Mouse (Mus musculus) midbrain, postnatal 0 days (tissue): ENCODE measurements at regions not wholly inside any gene's neighbourhood (a gene's known extent, or its start where the extent isn't known, plus 50 kb on each side); places are given as distances from the start of the nearest gene placed in this dataset.

Source experiments
- ATAC-seq: fragments of 200-750 bp; cut with Nextera tagmentation; 2 replicates; pipeline ENCODE4 v1.8.0; 2017; ENCODE audit warnings: moderate number of reproducible peaks, mild to moderate bottlenecking, moderate TSS enrichment, moderate library complexity; ENCODE audit not compliant: low FRiP score
- DNase-seq: peaks from one replicate; pipeline ENCODE4 v3.0.0-alpha.2; 2015; ENCODE audit warnings: low spot score
- H3K27ac ChIP-seq: fragments of 300-500 bp; sonication (generic); 2 replicates; pipeline ENCODE4 v1.5.1; 2014; ENCODE audit warnings: low read depth, mild to moderate bottlenecking, low read length, mixed read lengths
- H3K27me3 ChIP-seq: fragments of 300-500 bp; sonication (generic); 2 replicates; pipeline ENCODE4 v1.6.1; 2014; ENCODE audit warnings: low read length, control low read depth, mixed read lengths; ENCODE audit not compliant: insufficient read depth
- H3K36me3 ChIP-seq: fragments of 300-500 bp; sonication (generic); 2 replicates; pipeline ENCODE4 v1.6.1; 2014; ENCODE audit warnings: low read length, control low read depth, mixed read lengths; ENCODE audit not compliant: insufficient read depth
- H3K4me1 ChIP-seq: fragments of 300-500 bp; sonication (generic); 2 replicates; pipeline ENCODE4 v1.6.1; 2014; ENCODE audit warnings: mild to moderate bottlenecking, control low read depth, antibody characterized with exemption, low read length, mixed read lengths; ENCODE audit not compliant: insufficient read depth
- H3K4me2 ChIP-seq: fragments of 300-500 bp; sonication (generic); 2 replicates; pipeline ENCODE4 v1.6.1; 2014; ENCODE audit warnings: low read depth, mild to moderate bottlenecking, low read length, mixed read lengths; ENCODE audit not compliant: poor library complexity, severe bottlenecking
- H3K4me3 ChIP-seq: fragments of 300-500 bp; sonication (generic); 2 replicates; pipeline ENCODE4 v1.5.1; 2014; ENCODE audit warnings: low read depth, mild to moderate bottlenecking, low read length, moderate library complexity
- H3K9ac ChIP-seq: fragments of 300-500 bp; sonication (generic); replicated peaks from 2 replicates; pipeline ENCODE4 v1.6.1; 2014; ENCODE audit warnings: mild to moderate bottlenecking, low read length, moderate library complexity, mixed read lengths; ENCODE audit not compliant: poor library complexity, severe bottlenecking
- H3K9me3 ChIP-seq: fragments of 300-500 bp; sonication (generic); 2 replicates; pipeline ENCODE4 v1.6.1; 2016; ENCODE audit warnings: low read length, control low read depth
- CTCF ChIP-seq: IDR thresholded peaks from 2 replicates; pipeline ENCODE4 v1.5.1; 2016; ENCODE audit warnings: antibody characterized with exemption, mild to moderate bottlenecking
- WGBS: fragments of 180-500 bp; shearing (Covaris S2); extraction: QIAGEN DNeasy Blood & Tissue Kit; methylation state at CpG from one replicate; pipeline ENCODE4 v1.1.7; 2014; 5-methylcytosine and 5-hydroxymethylcytosine counted together

DNA sequence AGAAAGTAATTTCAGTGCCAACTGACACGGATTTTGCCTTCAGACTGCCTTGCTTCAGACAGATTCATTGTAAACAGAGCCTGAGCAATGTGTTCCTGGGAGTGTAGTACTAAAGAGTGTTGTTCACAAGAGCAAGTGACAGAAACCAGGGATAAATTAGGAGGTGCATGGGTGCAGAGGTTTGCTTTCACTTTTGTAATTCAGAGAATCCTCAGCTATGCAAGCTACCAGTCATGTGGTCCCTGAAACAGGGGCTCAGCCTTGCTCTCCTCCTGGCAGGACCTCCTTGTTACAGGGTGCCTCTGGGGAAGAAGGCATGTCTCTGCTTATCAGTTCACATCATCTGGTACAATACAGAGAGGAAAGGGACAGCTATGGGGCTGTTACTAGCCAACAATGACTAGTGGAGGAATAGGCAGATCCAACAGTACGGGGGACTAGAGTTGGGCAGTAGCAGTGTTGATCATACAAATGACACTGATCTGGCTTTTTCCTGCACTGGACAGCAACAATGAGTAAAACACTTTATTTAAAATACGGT lies 504.5 kb downstream of the Pdha2 start:
- H3K4me1 ChIP-seq: no peaks in the 10 kb centered on the region
- DNase-seq (no peak), ATAC-seq (no peak)
- no peak overlapping the region for H3K4me2 ChIP-seq
- no peak overlapping the region for H3K27ac ChIP-seq
- H3K9ac ChIP-seq: no peak overlapping the region
- no peaks in the 10 kb centered on the region for H3K9me3 ChIP-seq
- no peak for TF ChIP-seq CTCF
- no peaks in the 10 kb centered on the region for H3K27me3 ChIP-seq
- H3K4me3 ChIP-seq: no peak overlapping the region
- WGBS: 79% methylated on average over 3 of the region's 3 CpGs
- no peaks in the 10 kb centered on the region for H3K36me3 ChIP-seq

DNA sequence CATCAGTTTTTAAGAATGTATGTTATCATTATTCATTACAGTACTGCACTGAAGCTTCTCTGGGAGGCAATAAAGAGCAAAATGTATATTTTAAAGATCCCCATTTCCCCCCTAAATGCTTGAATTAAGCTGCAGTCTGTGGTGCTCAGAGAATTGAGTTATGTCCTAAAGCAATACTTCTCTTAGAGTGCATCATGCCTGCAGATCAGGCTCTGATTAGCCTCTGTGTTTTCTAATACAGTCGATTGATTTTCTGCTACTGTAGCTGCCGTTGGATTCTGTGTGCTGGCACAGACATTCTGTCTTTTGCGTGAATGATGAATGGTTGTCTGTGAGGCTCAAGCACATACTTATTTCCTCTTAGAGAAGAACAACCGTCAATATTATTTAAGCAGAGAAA lies 505.4 kb downstream of the Pdha2 start:
- no peak for ATAC-seq

DNA sequence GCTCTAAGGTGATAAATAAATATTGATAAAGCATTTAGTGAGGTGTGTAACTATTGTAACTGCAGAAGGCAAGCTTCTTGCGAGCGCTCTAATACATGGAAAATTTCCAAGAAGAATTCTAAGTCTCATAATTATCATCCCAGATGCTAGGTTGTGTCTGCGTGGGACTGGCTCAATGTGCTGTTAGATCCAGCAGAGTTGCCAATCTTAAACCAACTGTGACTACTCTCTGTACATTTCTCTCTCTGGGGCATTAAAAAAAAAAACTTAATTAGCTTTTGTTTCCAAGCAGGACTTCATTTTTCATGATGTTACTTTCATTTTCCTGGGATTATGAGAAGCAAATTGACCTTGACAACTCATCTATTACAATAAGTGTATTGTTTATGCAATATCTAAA lies 506.6 kb downstream of the Pdha2 start:
- H3K27ac ChIP-seq: no peak overlapping the region
- no peak for TF ChIP-seq CTCF
- no peak overlapping the region for H3K4me2 ChIP-seq
- peak; percentile 66 for DNase-seq
- H3K9ac ChIP-seq: no peak overlapping the region
- no peaks in the 10 kb centered on the region for H3K36me3 ChIP-seq
- 67% methylated on average over 3 of the region's 3 CpGs for WGBS
- no peaks in the 10 kb centered on the region for H3K9me3 ChIP-seq
- H3K27me3 ChIP-seq: no peaks in the 10 kb centered on the region
- H3K4me1 ChIP-seq: no peaks in the 10 kb centered on the region
- ATAC-seq: no peak
- H3K4me3 ChIP-seq: no peak overlapping the region

More for the DNA sequence above, 505.4 kb downstream of the Pdha2 start:
- Histone ChIP-seq H3K27me3 (no peaks in the 10 kb centered on the region), H3K4me2 (no peak overlapping the region), H3K36me3 (no peaks in the 10 kb centered on the region), H3K4me3 (no peak overlapping the region), H3K27ac (no peak overlapping the region), H3K9me3 (no peaks in the 10 kb centered on the region), H3K9ac (no peak overlapping the region), H3K4me1 (no peaks in the 10 kb centered on the region)
- no peak for TF ChIP-seq CTCF
- peak; percentile 21 for DNase-seq
- 67% methylated on average over 4 of the region's 4 CpGs for WGBS

DNA sequence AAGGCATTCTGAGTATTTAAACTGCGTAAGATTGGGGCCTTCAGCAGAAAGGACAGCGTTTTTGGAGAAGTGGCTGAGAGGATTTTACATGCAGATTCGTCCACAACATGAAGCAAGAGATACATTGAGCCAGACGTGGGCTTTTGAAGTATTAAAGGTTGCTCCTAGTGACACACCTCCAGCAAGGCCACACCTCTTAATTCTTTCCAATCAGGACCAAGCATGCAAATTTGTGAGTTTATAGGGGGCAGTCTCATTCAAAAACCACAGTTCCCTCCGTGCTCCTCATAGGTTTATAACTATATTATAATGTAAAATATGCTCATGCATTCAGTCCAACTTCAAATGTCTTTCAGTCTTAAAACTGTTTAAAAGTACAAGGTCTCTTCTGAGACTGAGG lies 509.2 kb downstream of the Pdha2 start:
- no peak for TF ChIP-seq CTCF
- no peaks in the 10 kb centered on the region for H3K4me1 ChIP-seq
- H3K4me3 ChIP-seq: no peak overlapping the region
- no peaks in the 10 kb centered on the region for H3K27me3 ChIP-seq
- H3K4me2 ChIP-seq: no peak overlapping the region
- H3K9ac ChIP-seq: no peak overlapping the region
- no peak for DNase-seq
- H3K9me3 ChIP-seq: no peaks in the 10 kb centered on the region
- WGBS: 68% methylated on average over 5 of the region's 5 CpGs
- H3K36me3 ChIP-seq: no peaks in the 10 kb centered on the region
- H3K27ac ChIP-seq: no peak overlapping the region
- no peak for ATAC-seq

DNA sequence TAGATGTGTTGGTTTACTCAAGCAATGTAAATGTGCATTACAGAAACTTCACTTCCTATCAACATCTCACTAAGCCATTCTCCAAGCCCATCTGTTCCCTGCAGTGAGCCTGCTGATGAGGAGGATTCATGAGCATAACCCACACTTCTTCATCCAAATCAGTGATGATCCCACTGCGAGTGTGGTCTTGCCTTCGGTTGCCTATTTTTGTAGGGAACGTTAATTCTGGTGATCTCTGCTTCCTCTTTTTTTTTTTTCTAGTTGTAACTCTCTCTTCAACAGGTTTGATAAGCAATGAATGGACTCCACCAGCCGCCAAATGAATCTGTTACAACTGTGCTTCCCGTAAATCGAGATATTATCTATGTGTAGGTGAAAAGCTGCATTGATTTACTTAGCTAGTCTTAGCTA lies 509.9 kb downstream of the Pdha2 start:
- no peak for ATAC-seq

DNA sequence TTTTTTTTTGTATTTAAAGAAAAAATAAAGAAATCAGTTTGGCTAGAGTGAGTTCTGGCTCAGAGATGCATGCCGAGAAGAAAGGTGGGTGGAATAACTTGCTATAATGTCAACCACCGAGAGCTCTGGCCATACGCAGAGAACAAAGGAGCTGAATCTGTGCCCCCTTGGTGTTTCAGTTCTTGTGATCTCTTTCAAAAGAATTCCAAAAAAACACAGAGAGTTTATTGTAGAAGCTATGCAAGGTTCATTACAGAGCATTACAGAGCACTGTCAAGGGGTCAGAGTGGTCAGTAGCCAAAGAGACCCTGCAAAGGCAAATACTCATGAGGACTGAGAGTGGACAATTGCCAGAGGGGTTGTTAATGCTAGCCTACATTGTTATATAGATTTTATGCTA lies 514.9 kb downstream of the Pdha2 start:
- Histone ChIP-seq H3K27me3 (no peaks in the 10 kb centered on the region), H3K4me2 (no peak overlapping the region), H3K4me3 (no peak overlapping the region), H3K9me3 (no peaks in the 10 kb centered on the region), H3K9ac (no peak overlapping the region), H3K36me3 (no peaks in the 10 kb centered on the region), H3K27ac (no peak overlapping the region), H3K4me1 (no peaks in the 10 kb centered on the region)
- WGBS: 7% methylated on average over 3 of the region's 3 CpGs
- DNase-seq (peak; percentile 5), ATAC-seq (no peak)
- no peak for TF ChIP-seq CTCF

More for the DNA sequence above, 509.9 kb downstream of the Pdha2 start:
- no peak for TF ChIP-seq CTCF
- Histone ChIP-seq H3K27ac (no peak overlapping the region), H3K27me3 (no peaks in the 10 kb centered on the region), H3K9ac (no peak overlapping the region), H3K4me1 (no peaks in the 10 kb centered on the region), H3K4me3 (no peak overlapping the region), H3K4me2 (no peak overlapping the region), H3K36me3 (no peaks in the 10 kb centered on the region), H3K9me3 (no peaks in the 10 kb centered on the region)
- WGBS: 88% methylated on average over 6 of the region's 6 CpGs
- DNase-seq: peak; percentile 77
